Mouse (Mus musculus) neutrophil, adult 59 days (primary cell): ENCODE data around the gene Etv4. TPM values are rescaled to one million over a fixed set of nuclear protein-coding genes. Genes with fewer than 3 reads are reported as not detected.

Experiments used
- total RNA-seq, 2 experiments: library from RNA; stranded (reverse); gene quantifications; 1 replicate in 1 of 2; 2 replicates in 1 of 2; pipeline ENCODE4 v1.2.4; 2023

Etv4 gene
- not detected for total RNA-seq

DNA sequence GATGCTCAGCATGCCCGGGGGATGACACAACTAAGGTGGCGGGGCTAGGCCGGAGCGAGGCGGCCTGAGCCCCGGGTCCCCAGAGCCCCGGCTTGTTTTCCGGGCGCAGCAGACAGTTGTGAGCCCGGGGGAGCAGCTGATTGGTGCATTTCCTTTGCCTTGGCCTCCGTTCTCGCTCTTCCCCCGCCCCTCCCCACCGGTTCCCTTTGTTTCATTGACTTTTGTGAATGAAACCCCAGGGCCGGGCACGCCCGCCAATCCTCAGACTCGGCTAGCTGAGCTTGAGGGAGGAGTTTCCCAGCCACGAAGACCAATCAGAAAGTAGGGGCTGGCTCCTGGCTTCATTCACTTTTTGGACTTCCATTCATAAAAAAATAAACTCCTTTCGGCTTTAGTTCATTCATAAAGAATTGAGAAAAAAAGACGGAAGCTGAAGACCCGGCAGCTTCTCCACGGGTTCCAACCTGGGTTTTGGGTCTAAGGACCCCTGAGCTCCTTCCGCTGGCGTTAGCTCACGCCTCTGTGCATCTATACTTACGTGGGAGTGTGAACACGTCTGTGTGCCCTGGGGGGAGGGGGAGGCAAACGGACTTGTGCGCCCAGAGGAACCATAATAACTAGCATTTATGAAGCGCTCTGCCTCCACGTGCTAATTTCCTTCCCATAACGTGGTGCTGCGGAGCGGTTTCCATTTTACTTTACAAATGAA is at the start of gene Etv4:
Gene Etv4, minus strand, starts transcription at position 229 of the 709 bp plus-strand sequence.

DNA sequence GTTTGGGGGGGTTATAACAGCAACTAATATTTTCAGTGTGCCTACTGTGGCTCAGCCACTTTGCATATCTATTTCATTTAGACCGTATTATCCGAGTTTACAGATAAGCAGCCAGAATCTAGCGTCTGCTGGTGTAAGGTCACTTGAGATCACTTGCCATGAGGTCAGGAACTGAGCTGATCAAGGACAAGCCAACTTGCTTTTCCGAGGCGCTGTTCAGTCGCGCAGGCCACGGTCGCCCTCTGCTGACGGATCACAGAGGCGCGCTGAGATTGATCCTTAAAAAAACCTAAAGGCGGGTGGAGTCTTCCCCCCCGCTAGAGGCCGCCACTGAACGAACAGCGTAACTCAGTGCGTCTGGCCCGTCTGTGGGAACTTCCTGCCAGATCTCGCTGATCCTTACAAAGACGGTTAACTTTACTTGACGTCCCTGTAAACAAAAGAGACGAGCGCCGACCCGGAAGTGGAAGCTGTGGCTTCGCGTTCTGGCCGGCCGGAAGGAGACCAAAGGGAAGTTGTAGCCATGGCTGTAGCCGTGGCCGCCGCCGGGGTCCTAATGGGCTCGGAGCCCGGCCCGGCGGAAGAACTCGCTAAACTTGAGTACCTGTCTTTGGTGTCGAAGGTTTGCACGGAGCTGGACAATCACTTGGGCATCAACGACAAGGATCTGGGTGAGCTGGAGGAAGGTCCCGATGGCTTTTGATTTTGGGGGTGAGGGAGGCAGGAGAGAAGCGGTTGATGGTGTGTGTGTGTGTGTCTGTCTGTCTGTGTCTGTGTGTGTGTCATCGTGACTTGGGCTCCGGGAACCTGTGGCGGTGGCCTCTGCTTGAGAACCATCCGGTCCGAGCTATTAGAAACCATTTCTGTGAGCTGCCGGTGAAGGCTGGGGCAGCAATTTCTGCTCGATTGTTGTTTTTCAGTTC is 52.4 kb downstream of the Etv4 start, which contains the start of gene Dhx8:
Gene Dhx8, plus strand, starts transcription at position 402 of the 923 bp plus-strand sequence.

Other genes starting within 250 kb of the Etv4 start
- 10 to 100 TPM; 15.6 to 19.0 TPM for gene Brca1, start 233.4 kb downstream of the Etv4 start, total RNA-seq
- gene Nbr1, start 233.2 kb downstream of the Etv4 start, total RNA-seq = 10 to 100 TPM; 73.5 to 93.1 TPM
- gene Tmem106a, start 203.1 kb downstream of the Etv4 start, total RNA-seq = 10 to 100 TPM; 10.5 to 13.5 TPM
- not detected for gene Gm11634, start 186.1 kb downstream of the Etv4 start, total RNA-seq
- 10 to 100 TPM; 12.2 to 18.4 TPM for gene Rdm1, start 158.2 kb downstream of the Etv4 start, total RNA-seq
- 1 to 10 TPM in 1 of 2 experiments, under 1 TPM in 1; 0.84 to 1.9 TPM for gene Arl4d, start 119.8 kb downstream of the Etv4 start, total RNA-seq
- gene Dhx8, start 52.5 kb downstream of the Etv4 start, total RNA-seq = 10 to 100 TPM; 40.0 to 44.7 TPM
- under 1 TPM in 1 of 2 experiments, not detected in 1; 0.26 TPM for gene Meox1, start 109.0 kb upstream of the Etv4 start, total RNA-seq
- gene Sost, start 181.6 kb upstream of the Etv4 start, total RNA-seq = not detected
- gene Cfap97d1, start 198.9 kb upstream of the Etv4 start, total RNA-seq = not detected
- 10 to 100 TPM; 23.8 to 37.4 TPM for gene Dusp3, start 201.6 kb upstream of the Etv4 start, total RNA-seq
- under 1 TPM in 1 of 2 experiments, not detected in 1; 0.22 TPM for gene Mpp3, start 243.1 kb upstream of the Etv4 start, total RNA-seq